In genomic region chr19:10393471-10393870, GRCm38 (mm10) we compare ENCODE assay signal across 14 mouse cellular contexts. TPM values are rescaled to one million over a fixed set of nuclear protein-coding genes. Genes with fewer than 3 reads are reported as not detected.
DNase-seq lines count a peak whose midpoint lies in the region; ATAC-seq lines count a peak whose summit lies in the region.
"Had no signal": no experiment of that assay in that cellular context is flagged by ENCODE, and none has a peak within 500 bp of the region (broad histone marks: within the 10 kb centered on the region; RNA-seq: fewer than 3 reads in every experiment).

No protein-coding gene starts in this region.

- H3K9me3 ChIP-seq in hindbrain, embryonic 13.5 days, result no peaks in the 10 kb centered on the region
- no peaks in the 10 kb centered on the region for H3K9me3 ChIP-seq in hindbrain, embryonic 10.5 days
- no peaks in the 10 kb centered on the region for H3K9me3 ChIP-seq in midbrain, embryonic 13.5 days
- H3K9me3 ChIP-seq in midbrain, embryonic 10.5 days (replicated peaks), result no peaks in the 10 kb centered on the region
- no peaks in the 10 kb centered on the region for H3K9me3 ChIP-seq in midbrain, embryonic 16.5 days (replicated peaks; ENCODE audit: control insufficient read depth, low read length, poor library complexity, severe bottlenecking)
- H3K9me3 ChIP-seq: limb, embryonic 10.5 days; liver, embryonic 15.5 days had no signal

- peaks cover 11% of the 10 kb centered on the region for H3K27me3 ChIP-seq in hindbrain, embryonic 13.5 days
- H3K27me3 ChIP-seq in hindbrain, embryonic 10.5 days (ENCODE audit: insufficient read depth, poor library complexity, severe bottlenecking), result peaks cover 37% of the 10 kb centered on the region
- peaks cover 14% of the 10 kb centered on the region; the same call in 1 of the 2 replicates for H3K27me3 ChIP-seq in midbrain, embryonic 13.5 days
- peaks cover 37% of the 10 kb centered on the region for H3K27me3 ChIP-seq in midbrain, embryonic 10.5 days (ENCODE audit: low read depth, poor library complexity, severe bottlenecking)
- no peaks in the 10 kb centered on the region for H3K27me3 ChIP-seq in midbrain, embryonic 16.5 days (ENCODE audit: control insufficient read depth, insufficient read depth, low read depth, low read length)

- H3K36me3 ChIP-seq in hindbrain, embryonic 13.5 days, result no peaks in the 10 kb centered on the region
- H3K36me3 ChIP-seq in hindbrain, embryonic 10.5 days, result no peaks in the 10 kb centered on the region
- H3K36me3 ChIP-seq in midbrain, embryonic 13.5 days, result no peaks in the 10 kb centered on the region
- H3K36me3 ChIP-seq in midbrain, embryonic 10.5 days, result no peaks in the 10 kb centered on the region
- no peaks in the 10 kb centered on the region for H3K36me3 ChIP-seq in midbrain, embryonic 16.5 days (ENCODE audit: control insufficient read depth, insufficient read depth, low read length)
- H3K36me3 ChIP-seq: limb, embryonic 10.5 days; liver, embryonic 15.5 days had no signal

- no peak for DNase-seq in hindbrain, embryonic 10.5 days (ENCODE audit: low spot score)
- DNase-seq in midbrain, embryonic 10.5 days (ENCODE audit: low spot score), result no peak
- peak; percentile 58 to 68 for DNase-seq in cerebellum, postnatal 25 days
- no peak for DNase-seq in gastrocnemius, adult 18-20 months (ENCODE audit: low spot score)
- DNase-seq in embryo, embryonic 10.5 days (ENCODE audit: low spot score), result no peak
- DNase-seq: gastrocnemius, adult 2 months; thymus, adult 18-20 months had no signal

- WGBS in hindbrain, embryonic 13.5 days, result 90% methylated on average over 6 of the region's 6 CpGs
- WGBS in hindbrain, embryonic 10.5 days, result 89% methylated on average over 6 of the region's 6 CpGs
- WGBS in midbrain, embryonic 13.5 days, result 92% methylated on average over 6 of the region's 6 CpGs
- 90% methylated on average over 6 of the region's 6 CpGs for WGBS in midbrain, embryonic 10.5 days
- WGBS in midbrain, embryonic 16.5 days, result 94% methylated on average over 6 of the region's 6 CpGs

- H3K9ac ChIP-seq in hindbrain, embryonic 13.5 days, result peak overlapping the region; percentile 51; the same call in 1 of the 2 replicates
- H3K9ac ChIP-seq in midbrain, embryonic 13.5 days (replicated peaks), result no peak overlapping the region; the same call in 1 of the 2 replicates
- H3K9ac ChIP-seq in midbrain, embryonic 16.5 days (ENCODE audit: low read depth, low read length), result 0 out of 2 replicates have a peak overlapping the region, but pooled peaks have one; percentile 15
- H3K9ac ChIP-seq: liver, embryonic 15.5 days had no signal

- no peak overlapping the region for H3K4me3 ChIP-seq in hindbrain, embryonic 13.5 days
- no peak overlapping the region for H3K4me3 ChIP-seq in hindbrain, embryonic 10.5 days
- H3K4me3 ChIP-seq in midbrain, embryonic 13.5 days (replicated peaks), result no peak overlapping the region
- no peak overlapping the region for H3K4me3 ChIP-seq in midbrain, embryonic 10.5 days
- no peak overlapping the region for H3K4me3 ChIP-seq in midbrain, embryonic 16.5 days (ENCODE audit: low read depth, low read length)
- H3K4me3 ChIP-seq: gastrocnemius, adult 2 months; limb, embryonic 10.5 days; liver, embryonic 15.5 days; myocyte had no signal

- 0 out of 2 replicates have a peak overlapping the region, but pooled peaks have one; percentile 12 for H3K27ac ChIP-seq in hindbrain, embryonic 13.5 days
- no peak overlapping the region for H3K27ac ChIP-seq in hindbrain, embryonic 10.5 days
- H3K27ac ChIP-seq in midbrain, embryonic 13.5 days, result no peak overlapping the region
- no peak overlapping the region for H3K27ac ChIP-seq in midbrain, embryonic 10.5 days (replicated peaks)
- no peak overlapping the region for H3K27ac ChIP-seq in midbrain, embryonic 16.5 days (ENCODE audit: low read length)
- H3K27ac ChIP-seq: gastrocnemius, adult 2 months; limb, embryonic 10.5 days; liver, embryonic 15.5 days; macrophage had no signal

- no peak for ATAC-seq in hindbrain, embryonic 13.5 days (ENCODE audit: low FRiP score)
- no peak for ATAC-seq in midbrain, embryonic 13.5 days
- no peak for ATAC-seq in midbrain, embryonic 16.5 days

- peak overlapping the region; percentile 20; the same call in 1 of the 2 replicates for H3K4me2 ChIP-seq in hindbrain, embryonic 13.5 days
- 0 out of 2 replicates have a peak overlapping the region, but pooled peaks have one; percentile 1 for H3K4me2 ChIP-seq in midbrain, embryonic 13.5 days (replicated peaks)
- peak overlapping the region; percentile 42 for H3K4me2 ChIP-seq in midbrain, embryonic 16.5 days (ENCODE audit: low read length)
- H3K4me2 ChIP-seq: liver, embryonic 15.5 days had no signal

- H3K4me1 ChIP-seq in hindbrain, embryonic 13.5 days (replicated peaks), result peaks cover 57% of the 10 kb centered on the region
- H3K4me1 ChIP-seq in hindbrain, embryonic 10.5 days (replicated peaks), result peaks cover 56% of the 10 kb centered on the region
- peaks cover 75% of the 10 kb centered on the region for H3K4me1 ChIP-seq in midbrain, embryonic 13.5 days (replicated peaks)
- H3K4me1 ChIP-seq in midbrain, embryonic 10.5 days, result peaks cover 76% of the 10 kb centered on the region
- peaks cover 30% of the 10 kb centered on the region for H3K4me1 ChIP-seq in midbrain, embryonic 16.5 days (ENCODE audit: control insufficient read depth, insufficient read depth, low read length)

RNA-seq across cellular contexts. Expression of gene Syt7, which starts 4.6 kb away (rescaled TPM):
- polyA plus RNA-seq in hindbrain, embryonic 13.5 days (2015; fragmentation: Nextera tagmentation; extraction: Ambion mirVana), result 7.9 and 8.4 TPM in 2 replicates
- 0.98 and 1.5 TPM in 2 replicates for polyA plus RNA-seq in hindbrain, embryonic 10.5 days (2016; fragmentation: Nextera tagmentation; extraction: Ambion mirVana)
- 8.2 and 8.8 TPM in 2 replicates for polyA plus RNA-seq in midbrain, embryonic 13.5 days (2015; fragmentation: Nextera tagmentation; extraction: Ambion mirVana)
- polyA plus RNA-seq in midbrain, embryonic 10.5 days (2016; fragmentation: Nextera tagmentation; extraction: Ambion mirVana), result 1.6 and 2.2 TPM in 2 replicates
- polyA plus RNA-seq in midbrain, embryonic 16.5 days (2015; fragmentation: Nextera tagmentation; extraction: Ambion mirVana), result 13.6 and 15.5 TPM in 2 replicates
- total RNA-seq in gastrocnemius, adult 18-20 months (2021), result 1 to 10 TPM; 1.5 TPM
- polyA plus RNA-seq: macrophage had no signal

Comparison
In these comparisons a context has a peak if more than half of its experiments do, and no peak if none do; other contexts are left out.
1. DNase-seq: peak in cerebellum, postnatal 25 days (2 of 2); none in hindbrain, embryonic 10.5 days (single experiment), midbrain, embryonic 10.5 days (single experiment), gastrocnemius, adult 18-20 months (single experiment) and embryo, embryonic 10.5 days (single experiment).
2. Peak in every context shown above with its lines, with median percentiles within 50 percentile points of each other: H3K4me2 ChIP-seq.